Mouse (Mus musculus) hindbrain, embryonic 12.5 days (tissue): ENCODE measurements around the gene Tcp10c. TPM values are rescaled to one million over a fixed set of nuclear protein-coding genes. Genes with fewer than 3 reads are reported as not detected.
"Not testable (repeated sequence)": the region's sequence is repeated elsewhere in the genome, so short reads cannot be mapped to it uniquely, and the experiment has no call there.

Experiments used
- ATAC-seq: fragments of 200-750 bp; cut with Nextera tagmentation; 2 replicates; pipeline ENCODE4 v1.8.0; 2017; ENCODE audit warnings: moderate TSS enrichment; ENCODE audit not compliant: low FRiP score
- H3K27ac ChIP-seq: fragments of 300-500 bp; sonication (generic); 2 replicates; pipeline ENCODE4 v1.5.1; 2016; ENCODE audit warnings: mild to moderate bottlenecking
- H3K27me3 ChIP-seq: fragments of 300-500 bp; sonication (generic); 2 replicates; pipeline ENCODE4 v1.6.1; 2016; ENCODE audit warnings: mild to moderate bottlenecking
- H3K36me3 ChIP-seq: fragments of 300-500 bp; sonication (generic); 2 replicates; pipeline ENCODE4 v1.6.1; 2016; ENCODE audit warnings: mild to moderate bottlenecking
- H3K4me1 ChIP-seq: fragments of 300-500 bp; sonication (generic); 2 replicates; pipeline ENCODE4 v1.6.1; 2016
- H3K4me2 ChIP-seq: fragments of 300-500 bp; sonication (generic); replicated peaks from 2 replicates; pipeline ENCODE4 v1.6.1; 2016; ENCODE audit warnings: mild to moderate bottlenecking
- H3K4me3 ChIP-seq: fragments of 300-500 bp; sonication (generic); 2 replicates; pipeline ENCODE4 v1.5.1; 2016; ENCODE audit warnings: mild to moderate bottlenecking
- H3K9ac ChIP-seq: fragments of 300-500 bp; sonication (generic); 2 replicates; pipeline ENCODE4 v1.6.1; 2016; ENCODE audit warnings: mild to moderate bottlenecking, moderate library complexity
- H3K9me3 ChIP-seq: fragments of 300-500 bp; sonication (generic); replicated peaks from 2 replicates; pipeline ENCODE4 v1.6.1; 2016; ENCODE audit warnings: mild to moderate bottlenecking
- WGBS: fragments of 180-500 bp; shearing (Covaris S2); methylation state at CpG from one replicate; pipeline ENCODE4 v1.1.7; 2016; 5-methylcytosine and 5-hydroxymethylcytosine counted together
- polyA plus RNA-seq: library from polyadenylated mRNA; unstranded; fragments of >200 nt; fragmentation: Nextera tagmentation; extraction: Ambion mirVana; gene quantifications from 2 replicates; pipeline ENCODE4 v1.2.1, GENCODE M21; 2016

The Tcp10c gene
- polyA plus RNA-seq: not detected in 2 replicates

GRCm38 (mm10) chr17:13354521-13354920, at the start of gene Tcp10c:
TSS of gene Tcp10c (plus strand) at chr17:13354572.
- not testable (repeated sequence) for H3K27me3 ChIP-seq, H3K27ac ChIP-seq, ATAC-seq, H3K36me3 ChIP-seq, H3K4me1 ChIP-seq, H3K9ac ChIP-seq, H3K4me3 ChIP-seq, H3K4me2 ChIP-seq
- WGBS: 88% methylated on average over 4 of the region's 4 CpGs
- peaks cover 38% of the 10 kb centered on the region for H3K9me3 ChIP-seq

GRCm38 (mm10) chr17:13307852-13308251, 46.5 kb upstream of the Tcp10c start:
- 79% methylated on average over 5 of the region's 6 CpGs for WGBS
- H3K36me3 ChIP-seq, H3K4me3 ChIP-seq, H3K27ac ChIP-seq, H3K9ac ChIP-seq, ATAC-seq, H3K27me3 ChIP-seq, H3K4me2 ChIP-seq, H3K4me1 ChIP-seq: not testable (repeated sequence)
- H3K9me3 ChIP-seq: peaks cover 30% of the 10 kb centered on the region

GRCm38 (mm10) chr17:13308344-13308743, 46.0 kb upstream of the Tcp10c start:
- H3K4me1 ChIP-seq, H3K36me3 ChIP-seq, H3K4me3 ChIP-seq, H3K4me2 ChIP-seq, H3K27ac ChIP-seq, H3K9ac ChIP-seq, ATAC-seq, H3K27me3 ChIP-seq: not testable (repeated sequence)
- H3K9me3 ChIP-seq: peaks cover 31% of the 10 kb centered on the region
- 84% methylated on average over 5 of the region's 5 CpGs for WGBS

GRCm38 (mm10) chr17:13308746-13309145, 45.6 kb upstream of the Tcp10c start:
- not testable (repeated sequence) for H3K27ac ChIP-seq, H3K27me3 ChIP-seq, H3K4me2 ChIP-seq, H3K4me3 ChIP-seq, H3K9ac ChIP-seq, H3K4me1 ChIP-seq, H3K36me3 ChIP-seq, ATAC-seq
- H3K9me3 ChIP-seq: peaks cover 35% of the 10 kb centered on the region
- WGBS: 85% methylated on average over 4 of the region's 4 CpGs

GRCm38 (mm10) chr17:13309182-13309631, 45.2 kb upstream of the Tcp10c start:
- WGBS: 88% methylated on average over 10 of the region's 10 CpGs
- H3K4me2 ChIP-seq, H3K27me3 ChIP-seq, H3K4me3 ChIP-seq, H3K27ac ChIP-seq, H3K4me1 ChIP-seq, H3K36me3 ChIP-seq, H3K9ac ChIP-seq: not testable (repeated sequence)
- H3K9me3 ChIP-seq: peaks cover 38% of the 10 kb centered on the region
- 0 out of 2 replicates have a peak, but pooled peaks have one; percentile 27 for ATAC-seq

- H3K36me3 ChIP-seq, H3K27me3 ChIP-seq, H3K4me3 ChIP-seq, H3K4me2 ChIP-seq, H3K9ac ChIP-seq, H3K4me1 ChIP-seq, ATAC-seq, H3K27ac ChIP-seq: not testable (repeated sequence)
- peaks cover 58% of the 10 kb centered on the region for H3K9me3 ChIP-seq
- 88% methylated on average over 4 of the region's 4 CpGs for WGBS
Observed at GRCm38 (mm10) chr17:13329967-13330366, 24.4 kb upstream of the Tcp10c start.

GRCm38 (mm10) chr17:13331179-13331578, 23.2 kb upstream of the Tcp10c start:
- H3K27ac ChIP-seq, H3K4me3 ChIP-seq, H3K4me1 ChIP-seq, H3K27me3 ChIP-seq, H3K4me2 ChIP-seq, H3K36me3 ChIP-seq, H3K9ac ChIP-seq: not testable (repeated sequence)
- 85% methylated on average over 4 of the region's 4 CpGs for WGBS
- peak; percentile 24; the same call in 1 of the 2 replicates for ATAC-seq
- peaks cover 59% of the 10 kb centered on the region for H3K9me3 ChIP-seq

- peaks cover 66% of the 10 kb centered on the region for H3K9me3 ChIP-seq
- 87% methylated on average over 8 of the region's 8 CpGs for WGBS
- peak; percentile 1; the same call in 1 of the 2 replicates for ATAC-seq
- not testable (repeated sequence) for H3K36me3 ChIP-seq, H3K27ac ChIP-seq, H3K27me3 ChIP-seq, H3K4me2 ChIP-seq, H3K9ac ChIP-seq, H3K4me3 ChIP-seq, H3K4me1 ChIP-seq
Observed at GRCm38 (mm10) chr17:13332496-13332895, 21.9 kb upstream of the Tcp10c start.

GRCm38 (mm10) chr17:13336979-13337749, 17.2 kb upstream of the Tcp10c start:
- ATAC-seq: peak; percentile 76
- H3K9ac ChIP-seq, H3K36me3 ChIP-seq, H3K4me2 ChIP-seq, H3K27me3 ChIP-seq, H3K4me3 ChIP-seq, H3K27ac ChIP-seq, H3K4me1 ChIP-seq: not testable (repeated sequence)
- H3K9me3 ChIP-seq: peaks cover 37% of the 10 kb centered on the region
- 67% methylated on average over 9 of the region's 9 CpGs for WGBS

- not testable (repeated sequence) for H3K4me1 ChIP-seq, H3K9ac ChIP-seq, H3K4me3 ChIP-seq, H3K27ac ChIP-seq, H3K36me3 ChIP-seq, H3K27me3 ChIP-seq, H3K4me2 ChIP-seq, ATAC-seq
- H3K9me3 ChIP-seq: peaks cover 37% of the 10 kb centered on the region
- 61% methylated on average over 1 of the region's 1 CpGs for WGBS
Observed at GRCm38 (mm10) chr17:13337931-13338330, 16.4 kb upstream of the Tcp10c start.

- H3K4me1 ChIP-seq, H3K4me3 ChIP-seq, H3K4me2 ChIP-seq, H3K27me3 ChIP-seq, H3K36me3 ChIP-seq, H3K27ac ChIP-seq, ATAC-seq, H3K9ac ChIP-seq: not testable (repeated sequence)
- 86% methylated on average over 1 of the region's 1 CpGs for WGBS
- peaks cover 26% of the 10 kb centered on the region for H3K9me3 ChIP-seq
Observed at GRCm38 (mm10) chr17:13340071-13340470, 14.3 kb upstream of the Tcp10c start.

- peaks cover 26% of the 10 kb centered on the region for H3K9me3 ChIP-seq
- H3K9ac ChIP-seq, H3K27ac ChIP-seq, H3K4me3 ChIP-seq, H3K36me3 ChIP-seq, H3K27me3 ChIP-seq, H3K4me2 ChIP-seq, ATAC-seq, H3K4me1 ChIP-seq: not testable (repeated sequence)
- WGBS: no CpG with 5 or more reads among the region's 4 CpGs
Observed at GRCm38 (mm10) chr17:13345923-13346322, 8.4 kb upstream of the Tcp10c start.

- H3K27ac ChIP-seq, H3K27me3 ChIP-seq, H3K4me3 ChIP-seq, H3K4me1 ChIP-seq, H3K4me2 ChIP-seq, H3K9ac ChIP-seq, ATAC-seq, H3K36me3 ChIP-seq: not testable (repeated sequence)
- peaks cover 25% of the 10 kb centered on the region for H3K9me3 ChIP-seq
- WGBS: 90% methylated on average over 4 of the region's 5 CpGs
Observed at GRCm38 (mm10) chr17:13349563-13349962, 4.8 kb upstream of the Tcp10c start.
